Mouse (Mus musculus) CH12.LX (cell line): Measurements from ENCODE around the gene Pigo. TPM values are rescaled to one million over a fixed set of nuclear protein-coding genes. Genes with fewer than 3 reads are reported as not detected.

Experiments used
- DNase-seq: peaks from one replicate; pipeline ENCODE4 v3.0.0-alpha.2; 2013; ENCODE audit errors: extremely low read depth
- H3K27ac ChIP-seq: 2 replicates; pipeline ENCODE4 v1.5.1; 2012; ENCODE audit warnings: low read depth, mild to moderate bottlenecking, control low read depth, moderate library complexity; ENCODE audit not compliant: insufficient read depth
- H3K27me3 ChIP-seq: replicated peaks from 2 replicates; pipeline ENCODE3; 2012; ENCODE audit warnings: inconsistent platforms
- H3K36me3 ChIP-seq, 2 experiments: replicated peaks in 1 of 2; 2 replicates each; pipeline versions ENCODE3 to v1.6.1; 2012; ENCODE audit warnings: inconsistent platforms in 1 of 2, low read length in 1 of 2, mild to moderate bottlenecking in 1 of 2, mixed read lengths in 1 of 2, moderate library complexity in 1 of 2; ENCODE audit not compliant: control insufficient read depth in 1 of 2, insufficient read depth in 1 of 2
- H3K4me1 ChIP-seq, 2 experiments: 2 replicates each; pipeline ENCODE4 v1.6.1; 2012; ENCODE audit warnings: inconsistent platforms in 1 of 2, moderate library complexity in 1 of 2; ENCODE audit not compliant: insufficient read depth in 2 of 2, control insufficient read depth in 1 of 2
- H3K4me2 ChIP-seq: 2 replicates; pipeline ENCODE4 v1.6.1; 2012; ENCODE audit warnings: low read depth, mild to moderate bottlenecking, control low read depth; ENCODE audit not compliant: poor library complexity, insufficient read depth, severe bottlenecking
- H3K4me3 ChIP-seq, 3 experiments: fragments of 150-350 bp in 1 of 3; sonication (generic) in 1 of 3; replicated peaks in 1 of 3; 2 replicates each; pipeline versions ENCODE3 to v1.5.1; 2011 to 2012; ENCODE audit warnings: low read depth in 2 of 3, low read length in 2 of 3, mild to moderate bottlenecking in 2 of 3, moderate library complexity in 2 of 3, control low read depth in 1 of 3, improper control_type of control experiment in 1 of 3, inconsistent platforms in 1 of 3, mixed read lengths in 1 of 3; ENCODE audit not compliant: poor library complexity in 1 of 3
- H3K79me2 ChIP-seq: replicated peaks from 2 replicates; pipeline ENCODE4 v1.6.1; 2012; ENCODE audit warnings: mild to moderate bottlenecking, moderate library complexity; ENCODE audit not compliant: control insufficient read depth, poor library complexity, insufficient read depth, severe bottlenecking; ENCODE audit errors: extremely low read depth
- H3K9ac ChIP-seq: 2 replicates; pipeline ENCODE4 v1.6.1; 2012; ENCODE audit warnings: low read depth, mild to moderate bottlenecking, control low read depth, moderate library complexity; ENCODE audit not compliant: insufficient read depth
- H3K9me3 ChIP-seq: replicated peaks from 2 replicates; pipeline ENCODE3; 2012; ENCODE audit warnings: low read length, inconsistent platforms, mixed read lengths
- CHD2 ChIP-seq: IDR thresholded peaks from 2 replicates; pipeline ENCODE4 v1.6.1; 2011; ENCODE audit warnings: low read length, improper control_type of control experiment
- E2F4 ChIP-seq: IDR thresholded peaks from 2 replicates; pipeline ENCODE4 v1.6.1; 2011; ENCODE audit warnings: low read depth, low read length, improper control_type of control experiment; ENCODE audit not compliant: insufficient replicate concordance
- EP300 ChIP-seq: IDR thresholded peaks from 2 replicates; pipeline ENCODE4 v1.6.1; 2011; ENCODE audit warnings: low read length, improper control_type of control experiment
- GABPA ChIP-seq: IDR thresholded peaks from 2 replicates; pipeline ENCODE4 v1.6.1; 2012; ENCODE audit warnings: low read depth, low read length, improper control_type of control experiment, inconsistent platforms; ENCODE audit not compliant: insufficient replicate concordance
- HCFC1 ChIP-seq: IDR thresholded peaks from 2 replicates; pipeline ENCODE4 v1.6.1; 2012; ENCODE audit warnings: low read depth, mild to moderate bottlenecking, inconsistent platforms, low read length, improper control_type of control experiment
- KAT2A ChIP-seq: IDR thresholded peaks from 2 replicates; pipeline ENCODE4 v1.6.1; 2012; ENCODE audit warnings: low read length, improper control_type of control experiment, inconsistent platforms; ENCODE audit not compliant: insufficient replicate concordance
- MAX ChIP-seq: IDR thresholded peaks from 2 replicates; pipeline ENCODE4 v1.6.1; 2011; ENCODE audit warnings: low read length, improper control_type of control experiment
- MAZ ChIP-seq: IDR thresholded peaks from 2 replicates; pipeline ENCODE4 v1.6.1; 2012; ENCODE audit warnings: low read depth, mild to moderate bottlenecking, inconsistent platforms, low read length, improper control_type of control experiment, moderate library complexity
- MYC ChIP-seq: IDR thresholded peaks from 2 replicates; pipeline ENCODE4 v1.6.1; 2011; ENCODE audit warnings: low read depth, mild to moderate bottlenecking, improper control_type of control experiment, low read length
- NELFE ChIP-seq: IDR thresholded peaks from 2 replicates; pipeline ENCODE4 v1.6.1; 2011; ENCODE audit warnings: low read depth, low read length, improper control_type of control experiment
- POLR2A ChIP-seq: IDR thresholded peaks from 2 replicates; pipeline ENCODE4 v1.6.1; 2011; ENCODE audit warnings: low read depth, mild to moderate bottlenecking, improper control_type of control experiment, low read length
- SMC3 ChIP-seq: IDR thresholded peaks from 2 replicates; pipeline ENCODE4 v1.6.1; 2011; ENCODE audit warnings: low read depth, low read length, improper control_type of control experiment
- TBP ChIP-seq: conservative IDR thresholded peaks from 2 replicates; pipeline ENCODE4 v1.6.1; 2011; ENCODE audit warnings: low read depth, low read length, improper control_type of control experiment
- TCF12 ChIP-seq: IDR thresholded peaks from 2 replicates; pipeline ENCODE4 v1.6.1; 2014; ENCODE audit warnings: low read depth, mild to moderate bottlenecking, inconsistent platforms, low read length, improper control_type of control experiment
- UBTF ChIP-seq: IDR thresholded peaks from 2 replicates; pipeline ENCODE4 v1.6.1; 2012; ENCODE audit warnings: low read depth, mild to moderate bottlenecking, inconsistent platforms, low read length, improper control_type of control experiment, moderate library complexity
- ZC3H11A ChIP-seq: IDR thresholded peaks from 2 replicates; pipeline ENCODE4 v1.6.1; 2012; ENCODE audit warnings: low read depth, mild to moderate bottlenecking, inconsistent platforms, low read length, improper control_type of control experiment
- ZKSCAN1 ChIP-seq: IDR thresholded peaks from 2 replicates; pipeline ENCODE4 v1.6.1; 2012; ENCODE audit warnings: low read depth, inconsistent platforms, low read length, improper control_type of control experiment, borderline replicate concordance
- dilution Hi-C: fragments of 300-500 bp; cut with MboI; formaldehyde crosslinking; loops from 2 replicates; pipeline ENCODE4 v1.14.3; 2020; ENCODE audit warnings: low sequenced_read_pairs; ENCODE audit not compliant: extremely low pct_unique_long_range_greater_than_20kb, extremely low pct_ligation_motif_present
- in situ Hi-C: fragments of 300-500 bp; cut with MboI; formaldehyde crosslinking; loops from 3 replicates; pipeline ENCODE4 v1.14.3; 2019; ENCODE audit warnings: low sequenced_read_pairs, low pct_ligation_motif_present, low pct_unique_long_range_greater_than_20kb, mixed read lengths
- polyA plus RNA-seq: library from polyadenylated mRNA; unstranded; fragments of >175 nt; gene quantifications from 2 replicates; pipeline ENCODE4 v1.2.1, GENCODE M21; 2012; ENCODE audit warnings: low read depth; ENCODE audit not compliant: insufficient read length
- total RNA-seq, 2 experiments: library from RNA; depleted of rRNA; stranded (reverse); fragments of 300-350 nt in 1 of 2; fragments of >200 nt in 1 of 2; gene quantifications; 2 replicates each; pipeline ENCODE4 v1.2.3; 2012 to 2014

Pigo gene
- total and polyA plus RNA-seq, 3 experiments: 8.0 to 19.4 (median 18.7) TPM

GRCm38 (mm10) chr4:43002756-43003439 is 22.7 kb downstream of the Pigo start:
- Histone ChIP-seq H3K9ac (no peak overlapping the region), H3K4me2 (no peak overlapping the region), H3K79me2 (peaks cover 20% of the 10 kb centered on the region), H3K27me3 (no peaks in the 10 kb centered on the region), H3K27ac (no peak overlapping the region), H3K9me3 (no peaks in the 10 kb centered on the region), H3K36me3 (peaks cover 25 to 58% of the 10 kb centered on the region in 2 experiments), H3K4me1 (peaks cover 0 to 7% of the 10 kb centered on the region in 2 experiments; a peak in 2 of 4 replicates), H3K4me3 (no peak overlapping the region)
- no peak for TF ChIP-seq TBP
- in situ Hi-C loops (loop anchor here (25.0 kb wide), 1 partner anchor 559 kb away; the partner anchor contains the start of genes Creb3 and Tln1), dilution Hi-C loops (no loop called here)
- DNase-seq: no peak

- no peak overlapping the region for H3K9ac ChIP-seq
- no peaks in the 10 kb centered on the region for H3K9me3 ChIP-seq
- H3K27me3 ChIP-seq: no peaks in the 10 kb centered on the region
- no peak overlapping the region for H3K4me3 ChIP-seq
- H3K36me3 ChIP-seq: peaks cover 18 to 54% of the 10 kb centered on the region in 2 experiments
- dilution Hi-C loops: no loop called here
- DNase-seq: no peak
- no peak overlapping the region for H3K27ac ChIP-seq
- H3K4me1 ChIP-seq: peaks cover 0 to 19% of the 10 kb centered on the region in 2 experiments; a peak in 2 of 4 replicates
- no peak overlapping the region for H3K4me2 ChIP-seq
- in situ Hi-C loops: loop anchor here (25.0 kb wide), 1 partner anchor 561 kb away; the partner anchor contains the start of genes Creb3 and Tln1
- TF ChIP-seq HCFC1: no peak
- TF ChIP-seq UBTF: no peak
- no peak for TF ChIP-seq EP300
- TF ChIP-seq TCF12: no peak
- TF ChIP-seq ZC3H11A: no peak
- TF ChIP-seq KAT2A: no peak
- no peak for TF ChIP-seq SMC3
- TF ChIP-seq MAX: no peak
- TF ChIP-seq ZKSCAN1: no peak
- TF ChIP-seq MYC: no peak
- TF ChIP-seq E2F4: no peak
- no peak for TF ChIP-seq GABPA
- no peak for TF ChIP-seq POLR2A
- TF ChIP-seq CHD2: no peak
- TF ChIP-seq MAZ: no peak
- TF ChIP-seq NELFE: no peak
- peaks cover 34% of the 10 kb centered on the region for H3K79me2 ChIP-seq
Observed at GRCm38 (mm10) chr4:43001272-43001671, 24.3 kb downstream of the Pigo start.
